Mouse (Mus musculus): ENCODE measurements around the gene Klhdc8a.
A peak's percentile ranks its signal among the peaks of the same experiment; 100 is the strongest.
"Not testable (repeated sequence)": the region's sequence is repeated elsewhere in the genome, so short reads cannot be mapped to it uniquely, and the experiment has no call there.

Gene Klhdc8a

DNA sequence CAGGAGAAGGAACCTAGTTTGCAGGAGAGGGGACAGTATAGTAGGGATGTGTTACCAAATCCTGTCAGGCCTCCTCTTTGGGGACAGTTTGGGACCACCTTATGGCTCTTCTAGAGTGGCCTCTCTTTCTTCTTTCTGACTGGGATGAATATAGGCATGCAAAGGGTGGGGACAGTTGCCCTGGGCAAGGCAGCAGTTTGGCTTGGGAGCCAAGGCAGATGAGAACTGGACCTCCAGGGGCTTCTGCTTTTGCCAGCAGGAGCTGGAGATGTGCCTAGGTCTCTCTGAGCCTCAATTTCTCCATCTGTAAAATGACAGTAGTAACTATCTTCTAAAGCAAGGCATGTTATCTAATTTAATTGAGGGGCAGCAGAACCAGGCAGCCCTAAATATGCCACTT, 48.5 kb downstream of the Klhdc8a start:
- DNase-seq: no peak

DNA sequence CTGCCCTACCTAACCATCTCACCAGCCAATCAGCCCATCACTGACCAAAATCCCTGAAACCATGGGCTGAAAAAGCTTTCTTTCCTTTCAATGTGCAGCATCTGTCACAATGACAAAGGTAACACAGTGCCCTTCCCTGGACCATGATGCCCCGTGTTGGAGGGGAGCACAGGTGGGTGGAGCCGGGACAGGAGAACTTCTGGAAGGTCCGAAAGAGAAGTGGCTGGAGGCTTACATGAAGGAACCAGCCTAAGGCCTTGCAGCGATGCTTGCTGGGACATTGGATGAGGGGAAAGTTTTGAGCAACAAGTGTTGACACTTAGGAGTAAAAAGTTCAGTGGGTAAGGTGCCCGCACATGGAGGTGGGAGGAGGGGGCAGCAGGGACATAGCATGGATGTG, 50.0 kb downstream of the Klhdc8a start:
- no peak for DNase-seq

DNA sequence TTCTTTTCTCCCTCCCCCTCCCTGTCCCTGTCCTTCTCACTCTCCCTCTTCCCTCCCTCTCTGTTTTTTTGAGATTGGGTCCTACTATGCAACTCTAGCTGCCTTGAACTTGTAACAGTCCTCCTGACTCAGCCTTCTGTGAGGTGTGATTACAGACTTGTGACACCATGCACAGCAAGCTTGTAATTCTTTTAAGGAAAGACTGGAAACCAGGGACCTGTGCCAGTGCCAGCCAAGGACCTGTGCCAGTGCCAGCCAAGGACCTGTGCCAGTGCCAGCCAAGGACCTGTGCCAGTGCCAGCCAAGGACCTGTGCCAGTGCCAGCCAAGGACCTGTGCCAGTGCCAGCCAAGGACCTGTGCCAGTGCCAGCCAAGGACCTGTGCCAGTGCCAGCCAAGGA, 50.6 kb downstream of the Klhdc8a start:
- not testable (repeated sequence) for DNase-seq

DNA sequence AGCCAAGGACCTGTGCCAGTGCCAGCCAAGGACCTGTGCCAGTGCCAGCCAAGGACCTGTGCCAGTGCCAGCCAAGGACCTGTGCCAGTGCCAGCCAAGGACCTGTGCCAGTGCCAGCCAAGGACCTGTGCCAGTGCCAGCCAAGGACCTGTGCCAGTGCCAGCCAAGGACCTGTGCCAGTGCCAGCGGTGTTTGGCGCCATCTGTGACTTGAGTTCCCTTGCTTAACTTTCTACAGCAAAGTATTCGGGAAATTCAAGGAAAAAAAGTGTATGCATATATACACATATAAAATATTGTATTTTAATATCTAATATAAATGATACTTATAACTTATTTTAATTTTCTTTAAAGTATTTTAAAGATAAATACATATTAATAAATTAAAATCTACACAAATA, 51.2 kb downstream of the Klhdc8a start:
- DNase-seq: not testable (repeated sequence)

DNA sequence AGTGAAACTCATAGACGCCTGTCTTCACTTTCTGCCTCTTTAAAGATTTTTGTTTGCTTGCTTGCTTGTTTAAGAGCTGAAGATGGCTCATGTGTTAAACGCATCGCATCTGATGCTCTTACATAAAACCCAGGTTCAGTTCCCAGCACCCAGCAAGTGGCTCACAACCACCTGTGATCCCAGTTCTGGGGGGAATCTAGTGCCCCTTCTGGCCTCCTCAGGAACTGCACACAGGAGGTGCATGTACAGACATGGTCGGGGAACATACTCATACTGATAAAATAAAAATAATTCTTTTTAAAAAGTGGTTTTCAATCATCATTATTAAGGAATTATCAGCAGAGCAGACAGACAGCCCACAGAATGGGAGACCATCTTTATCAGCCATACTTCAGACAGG, 52.6 kb downstream of the Klhdc8a start:
- no peak for DNase-seq

DNA sequence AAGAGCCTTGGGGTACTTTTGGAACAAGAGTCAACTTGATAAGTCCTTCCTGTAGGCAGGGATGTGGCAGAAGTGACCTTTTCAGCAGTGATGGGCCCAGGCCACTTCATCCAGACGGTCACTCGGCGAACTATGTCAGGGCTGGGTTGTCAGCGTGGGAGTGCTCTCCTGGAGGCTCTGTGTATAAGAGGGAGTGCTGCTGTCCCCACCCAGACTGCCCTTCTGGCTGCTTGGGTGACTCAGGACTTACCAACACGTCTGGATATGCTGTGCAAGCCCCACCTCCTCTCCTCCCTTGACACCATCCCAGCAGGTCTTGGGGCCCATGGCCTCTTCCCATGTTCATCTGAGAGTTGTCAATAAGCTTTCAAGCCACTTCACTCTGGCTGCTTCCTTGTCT, 55.0 kb downstream of the Klhdc8a start:
- DNase-seq: no peak

DNA sequence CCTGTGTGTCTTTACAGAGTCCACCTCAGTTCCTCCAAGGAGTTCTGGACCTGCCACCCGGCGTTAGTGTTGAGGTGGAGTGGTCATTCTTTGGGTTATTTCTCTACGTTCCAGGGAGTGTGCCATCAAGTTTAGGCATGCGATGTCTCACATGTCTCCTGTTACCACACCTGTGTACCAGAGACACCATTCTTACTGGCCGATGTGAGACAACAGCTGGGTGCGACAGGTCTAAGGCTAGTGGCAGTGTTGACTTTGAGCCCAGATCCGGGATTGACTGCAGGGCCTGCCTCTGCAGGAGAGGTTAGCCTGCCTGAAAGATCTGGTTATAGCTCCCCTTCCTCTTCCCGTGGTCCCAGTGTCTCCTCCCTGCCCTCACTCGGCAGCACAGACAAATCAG, 55.8 kb downstream of the Klhdc8a start:
- DNase-seq: no peak

DNA sequence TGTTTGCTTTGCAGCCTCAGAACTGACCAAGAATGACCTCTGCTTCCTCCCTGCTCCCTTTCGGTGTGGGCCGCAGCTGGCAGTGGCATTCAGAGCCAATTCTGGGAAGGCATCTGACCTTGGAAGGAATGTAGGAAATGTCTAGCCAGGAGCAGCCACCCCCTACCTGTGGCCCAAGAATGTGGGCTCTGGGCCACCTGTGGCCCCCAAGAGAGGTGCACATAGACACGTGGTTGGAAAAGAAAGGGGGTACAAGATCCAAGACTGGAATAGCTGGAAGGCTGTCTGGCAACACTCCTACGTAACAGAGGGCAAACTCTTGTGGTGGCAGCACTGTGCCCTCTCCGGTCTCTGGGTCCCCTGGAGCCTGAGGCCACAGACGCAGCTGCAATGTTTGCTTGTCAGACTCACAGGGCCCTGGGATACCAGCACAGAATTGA, 56.8 kb downstream of the Klhdc8a start:
- no peak for DNase-seq

DNA sequence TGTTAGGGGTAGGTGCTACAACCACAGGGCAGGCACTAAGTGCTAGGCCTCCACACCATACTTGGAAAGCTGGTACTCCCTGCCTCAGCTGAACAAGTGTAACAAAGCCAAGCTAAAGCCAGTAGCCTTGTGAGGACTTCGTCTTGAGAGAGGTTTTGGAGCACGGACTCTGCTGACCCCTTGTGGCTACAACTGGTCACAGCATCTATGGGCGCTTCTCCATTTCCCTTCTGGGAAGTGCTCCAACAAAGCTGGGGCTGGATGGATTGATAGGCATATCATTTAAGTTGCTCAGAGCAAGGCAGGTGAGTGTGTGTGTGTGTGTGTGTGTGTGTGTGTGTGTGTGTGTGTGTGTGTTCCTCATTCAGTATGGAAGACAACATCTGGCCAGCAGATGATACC, 57.4 kb downstream of the Klhdc8a start:
- peak; percentile 84 to 93 for DNase-seq

DNA sequence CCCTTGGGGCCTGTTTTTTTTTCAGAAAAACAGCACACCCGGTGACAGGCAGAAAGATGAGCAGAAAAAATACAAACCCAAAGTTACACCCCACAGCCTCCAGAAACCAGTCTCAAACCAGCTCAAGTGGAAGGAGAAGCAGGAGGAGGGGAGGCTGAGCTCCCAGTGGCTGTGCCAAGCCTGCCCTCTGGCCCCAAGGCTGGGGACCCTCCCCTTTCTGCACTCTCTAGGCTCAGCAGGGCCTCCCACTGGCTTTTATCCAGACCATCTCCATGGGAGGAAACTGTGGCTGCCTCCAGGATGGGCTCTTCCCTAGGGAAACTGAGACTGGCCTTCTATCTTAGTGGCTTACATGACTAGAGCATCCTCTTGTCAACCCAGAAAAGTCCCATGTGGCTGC, 58.4 kb downstream of the Klhdc8a start:
- no peak for DNase-seq
